Mouse (Mus musculus): ENCODE data around the gene Eci2. TPM values are rescaled to one million over a fixed set of nuclear protein-coding genes. Genes with fewer than 3 reads are reported as not detected.
A peak's percentile ranks its signal among the peaks of the same experiment; 100 is the strongest.
"Not testable (repeated sequence)": the region's sequence is repeated elsewhere in the genome, so short reads cannot be mapped to it uniquely, and the experiment has no call there.

Eci2 gene
- total RNA-seq, 2 experiments from 2014 or later, result 42.7 to 49.5 TPM

DNA sequence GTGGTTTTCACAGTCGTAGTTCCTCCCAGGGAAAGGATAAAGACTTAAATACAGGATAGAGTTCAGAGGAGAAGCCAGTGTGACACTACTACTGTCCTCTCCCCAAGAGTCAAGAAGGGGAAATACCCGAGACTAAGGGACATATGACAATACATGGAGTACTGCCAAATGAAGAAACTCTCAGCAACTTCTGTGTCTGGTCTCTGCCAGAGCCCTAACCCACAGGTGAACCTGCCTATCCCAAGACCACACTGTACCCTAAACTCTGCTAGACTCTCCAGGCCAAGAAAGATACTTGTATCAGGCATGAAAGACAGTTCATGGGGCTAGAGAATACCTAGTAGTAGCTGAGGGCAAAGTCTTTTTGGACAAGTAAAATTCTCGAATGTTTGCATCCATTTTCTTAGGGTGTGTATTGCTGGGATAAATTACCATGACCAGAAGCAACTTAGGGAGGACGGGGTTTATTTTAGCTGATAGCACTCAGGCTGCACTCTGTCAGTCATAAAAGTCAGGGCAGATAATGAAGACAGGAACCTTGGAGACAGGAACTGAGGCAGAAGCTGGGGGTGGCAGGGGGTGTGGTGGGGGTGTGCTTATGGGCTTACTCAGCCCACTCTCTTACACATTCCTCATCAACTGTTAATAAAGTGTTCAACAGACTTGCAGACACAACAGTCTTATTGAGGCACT lies 35.2 kb downstream of the Eci2 start:
- DNase-seq, result no peak

DNA sequence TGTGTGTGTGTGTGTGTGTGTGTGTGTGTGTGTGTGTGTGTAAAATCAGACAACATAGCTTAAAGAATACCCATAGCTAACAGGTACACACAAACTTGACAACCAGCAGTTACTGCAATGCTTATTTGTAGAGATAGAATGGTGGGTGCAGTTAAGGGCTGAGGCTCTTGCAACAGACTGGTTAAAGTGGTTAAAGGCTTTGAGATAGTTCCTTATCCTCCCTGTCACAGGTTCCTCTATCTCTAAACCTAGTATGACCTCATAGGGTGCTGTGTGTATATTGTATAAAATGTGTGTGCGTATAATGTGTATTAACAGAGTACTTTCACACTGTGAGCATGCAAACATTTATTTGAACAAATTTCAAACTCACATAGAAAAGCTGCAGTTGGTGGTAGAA lies 43.4 kb downstream of the Eci2 start:
- DNase-seq, result not testable (repeated sequence)

GRCm38 (mm10) chr13:34978635-34979034 lies 48.3 kb downstream of the Eci2 start:
- DNase-seq, result not testable (repeated sequence)

DNA sequence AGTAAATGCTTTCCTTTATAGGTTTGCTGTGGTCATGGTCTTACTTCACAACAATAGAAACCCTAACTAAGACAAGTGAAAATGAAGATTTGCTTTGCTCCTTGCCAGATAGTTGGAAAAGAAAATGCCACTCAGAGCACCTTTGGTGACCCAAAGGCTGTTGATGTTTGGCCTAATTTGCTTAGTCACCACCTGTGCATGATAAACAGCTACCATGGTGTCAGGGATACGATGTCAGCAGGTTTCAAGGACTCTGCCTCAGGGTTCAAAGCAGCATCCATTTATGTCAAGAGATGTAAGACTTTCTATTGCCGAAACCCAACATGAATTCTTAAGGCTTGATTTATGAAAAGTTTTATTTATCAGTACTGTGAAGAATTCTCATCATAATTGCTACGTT lies 49.5 kb downstream of the Eci2 start:
- no peak for DNase-seq

- no peak for DNase-seq
These were observed 50.8 kb downstream of the Eci2 start for GRCm38 (mm10) chr13:34976116-34976515.

DNA sequence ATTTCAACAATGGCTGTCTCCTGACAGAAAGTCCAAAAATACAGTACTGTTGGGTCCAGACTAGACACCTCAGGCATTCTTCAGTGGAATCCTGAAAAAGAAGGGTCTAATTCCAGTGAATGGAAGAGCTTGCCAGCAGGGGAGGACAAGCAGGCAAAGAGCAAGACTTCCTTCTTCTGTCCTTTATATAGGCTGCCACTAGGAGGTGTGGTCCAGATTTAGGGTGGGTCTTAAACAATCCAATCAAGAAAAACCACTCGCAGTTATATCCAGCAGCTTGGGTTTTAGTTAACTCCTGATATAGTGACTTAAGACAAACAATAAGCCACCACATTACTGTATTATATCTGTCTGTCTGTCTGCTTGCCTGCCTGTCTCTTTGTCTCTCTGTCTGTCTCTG lies 53.1 kb downstream of the Eci2 start:
- no peak for DNase-seq

- no peak for DNase-seq
These were observed 53.7 kb downstream of the Eci2 start for GRCm38 (mm10) chr13:34973149-34973548.

DNA sequence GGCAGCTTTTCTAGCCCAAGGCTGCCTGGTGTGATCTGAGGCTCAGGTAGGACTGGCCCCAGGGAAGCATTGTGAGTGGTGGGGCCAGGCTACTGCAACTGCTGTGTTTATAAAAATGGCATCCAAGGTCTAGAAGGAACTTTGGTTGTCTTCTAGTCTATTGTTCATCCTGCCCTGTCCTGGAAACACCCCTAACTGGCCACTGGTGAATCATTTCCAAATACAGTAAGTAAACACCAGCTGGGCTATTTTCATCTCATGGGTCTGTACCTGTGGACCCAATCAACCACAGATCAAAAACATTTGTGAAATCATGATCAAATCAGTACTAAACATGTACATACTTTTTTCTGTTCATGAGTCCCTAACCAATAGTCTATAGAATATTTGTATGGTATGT lies 54.4 kb downstream of the Eci2 start:
- not testable (repeated sequence) for DNase-seq

- not testable (repeated sequence) for DNase-seq
These were observed 61.2 kb downstream of the Eci2 start for GRCm38 (mm10) chr13:34965647-34966046.

DNA sequence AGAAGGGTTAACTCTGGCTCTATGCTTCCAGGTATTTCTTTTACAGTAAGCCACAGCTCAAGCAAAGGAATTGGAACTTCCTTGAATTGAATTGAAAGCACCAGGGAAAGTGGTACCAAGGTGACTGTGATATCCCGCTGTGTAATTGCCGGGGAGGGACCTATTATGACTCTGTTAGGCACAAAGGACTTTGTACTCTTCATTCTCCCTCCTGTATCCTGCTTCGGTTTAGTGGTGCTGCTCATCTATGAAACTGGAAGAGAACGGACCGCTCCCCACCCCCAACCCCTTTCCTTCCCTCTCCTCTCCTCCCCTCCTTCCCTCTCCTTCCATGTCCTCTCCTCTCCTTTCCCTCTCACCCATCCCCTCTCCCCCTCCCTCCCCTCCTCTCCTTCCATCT lies 62.0 kb downstream of the Eci2 start:
- DNase-seq, result no peak

GRCm38 (mm10) chr13:34964419-34964818 lies 62.5 kb downstream of the Eci2 start:
- DNase-seq, result no peak

DNA sequence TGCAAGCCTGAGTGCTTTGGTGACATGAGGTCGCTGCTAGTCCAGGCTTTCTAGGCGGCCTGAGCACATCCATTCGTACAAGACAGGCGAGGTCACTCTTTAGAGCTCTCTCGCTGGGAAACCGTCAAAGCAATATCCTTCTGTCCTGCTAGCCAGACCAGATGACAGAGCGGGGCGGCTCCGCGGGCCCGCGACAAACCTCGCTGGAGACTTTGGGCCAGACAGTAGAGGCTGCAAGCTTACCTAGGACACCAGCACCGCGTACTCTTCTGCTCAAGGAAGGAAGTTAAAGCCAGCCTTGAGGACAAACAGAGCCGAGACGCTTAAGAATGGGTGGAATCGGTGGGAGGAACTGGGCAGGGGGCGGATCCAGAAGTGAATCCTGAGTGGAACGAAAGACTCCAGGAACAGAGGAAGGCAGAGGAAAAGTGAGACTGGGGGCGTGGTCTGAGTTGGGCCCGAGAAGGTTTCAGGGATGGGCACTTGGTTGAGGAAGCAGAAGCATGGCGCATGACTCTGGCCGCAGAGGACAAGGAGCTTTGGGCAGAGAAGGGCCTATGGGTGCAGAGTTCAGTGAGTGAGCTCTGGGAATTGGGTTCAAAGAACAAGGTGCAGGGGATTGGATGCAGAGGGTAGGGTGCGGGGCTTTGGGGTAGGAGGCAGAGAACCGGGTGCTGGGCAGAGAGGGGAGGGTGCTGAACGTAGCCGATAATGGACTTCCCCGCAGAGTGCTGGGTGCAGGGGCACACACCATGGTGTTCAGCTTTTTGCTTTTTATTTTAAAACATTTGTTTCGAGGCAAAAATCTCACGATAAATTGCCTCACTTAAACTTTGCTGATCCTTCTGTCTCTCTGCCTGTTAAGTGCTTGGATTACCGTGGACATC lies 63.1 kb downstream of the Eci2 start, which contains the start of gene Eci3:
Gene Eci3 (minus strand): TSS at position 300 of the 887 bp plus-strand sequence.
- DNase-seq, result no peak

DNA sequence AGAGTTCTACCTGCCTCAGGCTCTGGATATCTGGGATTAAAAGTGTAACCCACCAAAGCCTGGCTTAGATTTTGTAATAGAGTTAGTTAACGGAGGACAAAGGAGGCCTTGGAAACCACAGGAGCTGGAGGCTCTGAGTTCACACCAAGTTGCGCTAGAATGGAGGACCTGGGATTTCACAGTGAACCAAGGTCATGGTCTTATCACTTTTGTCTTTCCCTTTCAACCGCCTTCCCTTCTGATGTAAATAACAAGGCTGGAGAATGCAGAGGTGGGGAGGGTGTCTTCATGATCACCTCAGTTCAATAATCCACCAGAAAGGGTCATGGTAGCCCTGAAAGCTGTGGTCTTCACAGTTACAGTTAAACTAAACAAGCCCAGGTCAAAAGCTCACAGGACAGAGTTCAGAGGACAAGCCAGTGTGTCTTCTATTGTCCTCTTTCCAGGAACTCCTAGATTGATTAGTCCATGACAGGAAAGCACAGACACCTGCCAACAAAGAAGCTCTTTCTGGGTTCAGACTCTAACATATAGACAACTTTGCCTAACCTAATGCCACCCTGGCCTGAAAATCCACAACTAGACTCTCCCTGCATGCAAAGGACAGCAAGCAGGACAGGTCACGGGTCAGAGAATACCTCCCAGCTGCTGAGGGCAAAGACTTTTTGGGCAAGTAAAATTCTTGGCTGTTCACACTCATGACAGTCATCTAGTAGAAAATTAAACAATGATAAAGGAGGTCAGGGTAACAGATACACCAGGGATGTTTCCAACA lies 65.7 kb downstream of the Eci2 start:
- DNase-seq, result no peak

DNA sequence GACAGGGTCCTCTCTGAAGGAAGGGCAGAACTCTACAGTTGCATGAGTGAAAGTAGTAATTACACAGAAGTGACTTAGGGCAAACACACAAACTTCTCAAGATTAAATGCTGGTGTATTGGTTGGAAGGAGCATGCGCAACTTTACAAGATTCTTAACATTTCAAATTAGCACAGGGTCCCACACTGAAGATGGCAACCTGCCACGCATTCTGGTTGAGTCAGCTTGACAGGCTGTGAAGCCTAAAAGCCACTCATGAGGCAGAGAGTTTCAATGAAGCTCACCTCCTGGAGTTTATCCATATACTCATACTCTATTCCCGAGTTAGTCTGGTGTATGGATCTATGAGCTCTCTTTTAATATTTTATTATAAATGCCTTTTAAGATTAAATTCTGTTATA lies 68.7 kb downstream of the Eci2 start:
- not testable (repeated sequence) for DNase-seq

- DNase-seq, result no peak
These were observed 70.0 kb downstream of the Eci2 start for GRCm38 (mm10) chr13:34956901-34957300.

DNA sequence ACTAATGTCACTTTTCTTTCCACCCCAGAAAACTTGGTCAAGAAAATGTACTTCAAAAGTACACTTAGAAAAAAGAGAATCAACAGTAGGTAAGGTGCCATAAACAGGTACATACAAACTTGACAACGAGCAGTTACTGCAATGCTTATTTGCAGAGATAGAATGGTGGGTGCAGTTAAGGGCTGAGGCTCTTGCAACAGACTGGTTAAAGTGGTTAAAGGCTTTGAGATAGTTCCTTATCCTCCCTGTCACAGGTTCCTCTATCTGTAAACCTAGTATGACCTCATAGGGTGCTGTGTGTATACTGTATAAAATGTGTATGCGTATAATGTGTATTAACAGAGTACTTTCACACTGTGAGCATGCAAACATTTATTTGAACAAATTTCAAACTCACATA lies 75.5 kb downstream of the Eci2 start:
- not testable (repeated sequence) for DNase-seq

- DNase-seq, result no peak
These were observed 84.5 kb downstream of the Eci2 start for GRCm38 (mm10) chr13:34942370-34942769.

DNA sequence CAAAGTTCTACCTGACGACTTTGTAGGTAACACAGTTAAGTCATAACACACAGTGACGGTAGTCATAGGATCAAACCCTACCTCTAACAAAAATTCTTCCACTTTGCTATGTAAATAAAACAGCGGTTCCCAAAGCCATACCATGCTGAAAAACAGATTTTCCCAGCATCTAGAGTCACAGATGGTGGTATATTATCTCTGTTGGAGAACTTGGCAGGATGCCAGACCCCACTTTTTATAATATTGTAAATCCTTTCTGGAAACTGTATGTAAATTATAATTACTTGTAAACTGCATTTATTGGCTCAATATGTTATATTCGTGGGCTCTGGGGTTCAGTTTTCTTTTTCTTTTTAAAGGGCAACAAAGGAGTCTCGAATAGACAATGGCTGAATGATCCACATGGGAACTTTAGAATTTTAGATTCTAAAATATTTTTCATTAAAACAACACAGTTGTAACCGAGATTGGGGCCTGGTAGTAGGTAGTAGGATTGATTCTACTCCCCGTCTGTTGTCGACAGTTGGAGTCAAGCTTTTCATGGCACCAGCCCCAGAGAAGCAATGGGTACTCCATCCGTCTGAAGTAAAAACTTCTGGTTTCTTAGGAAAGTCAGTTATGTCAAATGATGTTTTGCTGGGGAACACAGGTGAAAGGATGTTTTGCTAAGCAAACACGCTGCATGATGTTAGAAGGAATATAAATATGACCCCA lies 91.8 kb downstream of the Eci2 start:
- DNase-seq, result peak in 1 of 2 experiments; percentile 13

Data from layer of hippocampus, postnatal 36 days (tissue).